Mouse (Mus musculus): ENCODE measurements around the gene Rpusd1. TPM values are rescaled to one million over a fixed set of nuclear protein-coding genes. Genes with fewer than 3 reads are reported as not detected.

Gene Rpusd1
- total and polyA plus RNA-seq, 3 experiments: 5.6 to 13.8 (median 5.8) TPM

DNA sequence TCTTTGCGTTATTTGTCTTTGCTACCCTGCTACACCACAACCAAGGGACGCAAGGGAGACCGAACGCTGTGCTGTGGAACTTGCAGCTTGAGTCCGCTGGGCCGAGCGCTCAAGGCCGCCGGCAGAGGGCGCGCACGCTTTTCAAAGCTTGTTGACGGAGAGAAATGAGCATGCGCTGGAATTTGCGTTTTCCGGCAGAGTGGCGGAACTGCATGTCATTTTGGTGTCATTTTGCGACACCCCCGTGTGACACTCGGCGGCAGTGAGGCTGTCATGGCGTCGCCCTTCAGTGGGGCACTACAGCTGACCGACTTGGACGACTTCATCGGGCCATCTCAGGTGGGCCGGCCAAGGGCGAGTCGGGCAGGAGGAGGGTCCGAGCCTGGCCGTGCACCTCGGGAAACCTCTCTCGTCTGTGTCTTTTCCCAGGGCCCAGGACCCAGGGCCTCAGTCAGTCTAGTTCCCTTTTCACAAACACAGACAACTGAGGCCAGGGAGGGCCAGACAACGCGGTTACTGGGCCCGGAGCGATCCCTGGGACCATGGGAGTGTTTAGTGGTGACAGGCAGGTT lies 46.2 kb downstream of the Rpusd1 start, which contains the start of gene Narfl:
Narfl (plus strand) TSS at position 228 of the 572 bp plus-strand sequence.
- Histone ChIP-seq H3K4me3 (replicated peaks in 1 of 3; ENCODE audit: low read depth in 2 of 3, low read length in 2 of 3, poor library complexity in 1 of 3) (peak within 1 kb of the TSS; percentile 66 to 88 (median 83)), H3K79me2 (replicated peaks; ENCODE audit: control insufficient read depth, extremely low read depth, insufficient read depth, poor library complexity, severe bottlenecking) (0 out of 2 replicates have a peak, but pooled peaks cover 3% of the 10 kb centered on the region), H3K27ac (ENCODE audit: insufficient read depth, low read depth) (no peak within 1 kb of the TSS), H3K4me1 (ENCODE audit: control insufficient read depth in 1 of 2, insufficient read depth in 2 of 2) (peaks cover 13 to 18% of the 10 kb centered on the region in 2 experiments), H3K36me3 (replicated peaks in 1 of 2; ENCODE audit: control insufficient read depth in 1 of 2, insufficient read depth in 1 of 2, low read length in 1 of 2) (peaks cover 17 to 31% of the 10 kb centered on the region in 2 experiments), H3K9me3 (replicated peaks; ENCODE audit: low read length) (no peaks in the 10 kb centered on the region), H3K27me3 (replicated peaks) (peaks cover 36% of the 10 kb centered on the region), H3K4me2 (ENCODE audit: insufficient read depth, low read depth, poor library complexity, severe bottlenecking) (peak within 1 kb of the TSS; percentile 80), H3K9ac (ENCODE audit: insufficient read depth, low read depth) (peak within 1 kb of the TSS; percentile 81)
- in situ Hi-C loops (cut with MboI; ENCODE audit: low pct_ligation_motif_present, low pct_unique_long_range_greater_than_20kb, low sequenced_read_pairs): no loop called here
- dilution Hi-C loops (cut with MboI; ENCODE audit: extremely low pct_ligation_motif_present, extremely low pct_unique_long_range_greater_than_20kb, low sequenced_read_pairs): no loop called here
- DNase-seq (ENCODE audit: extremely low read depth): peak; percentile 97
- TF ChIP-seq POLR2AphosphoS2 (IDR thresholded peaks at IDR 0.05; ENCODE audit: low read depth, low read length): peak; percentile 72; the same call in 1 of the 2 replicates
- peak; percentile 79 for TF ChIP-seq IRF4 (IDR thresholded peaks at IDR 0.05; ENCODE audit: low read depth, low read length)
- peak; percentile 78 for TF ChIP-seq POLR2A (IDR thresholded peaks at IDR 0.05; ENCODE audit: low read depth, low read length)
- peak; percentile 79; the same call in 1 of the 2 replicates for TF ChIP-seq ZMIZ1 (IDR thresholded peaks at IDR 0.05; ENCODE audit: low read depth, low read length)
- no peak for TF ChIP-seq ETS1 (conservative IDR thresholded peaks at IDR 0.05; ENCODE audit: low read depth, low read length)
- TF ChIP-seq TCF12 (IDR thresholded peaks at IDR 0.05; ENCODE audit: low read depth, low read length): peak; percentile 97
- peak; percentile 98 for TF ChIP-seq SMC3 (IDR thresholded peaks at IDR 0.05; ENCODE audit: low read depth, low read length)
- no peak for TF ChIP-seq RCOR1 (conservative IDR thresholded peaks at IDR 0.05; ENCODE audit: low read depth, low read length)
- TF ChIP-seq MYC (IDR thresholded peaks at IDR 0.05; ENCODE audit: low read depth, low read length): peak; percentile 87
- peak; percentile 77 for TF ChIP-seq NELFE (IDR thresholded peaks at IDR 0.05; ENCODE audit: low read depth, low read length)
- peak; percentile 100 for TF ChIP-seq KAT2A (IDR thresholded peaks at IDR 0.05; ENCODE audit: insufficient replicate concordance, low read length)
- peak; percentile 99 for TF ChIP-seq SIN3A (IDR thresholded peaks at IDR 0.05; ENCODE audit: low read length)
- TF ChIP-seq ZKSCAN1 (IDR thresholded peaks at IDR 0.05; ENCODE audit: borderline replicate concordance, low read depth, low read length): no peak
- peak; percentile 44 to 97; a peak in 3 of 4 replicates for TF ChIP-seq CTCF (conservative IDR thresholded peaks at IDR 0.05 in 1 of 2, IDR thresholded peaks at IDR 0.05 in 1 of 2; ENCODE audit: low read depth in 2 of 2, low read length in 2 of 2)
- peak; percentile 96 for TF ChIP-seq MAZ (IDR thresholded peaks at IDR 0.05; ENCODE audit: low read depth, low read length)
- TF ChIP-seq MAFK (IDR thresholded peaks at IDR 0.05; ENCODE audit: insufficient replicate concordance, low read length): peak; percentile 12; the same call in 1 of the 2 replicates
- TF ChIP-seq USF2 (conservative IDR thresholded peaks at IDR 0.05; ENCODE audit: low read depth, low read length): no peak
- TF ChIP-seq USF1 (IDR thresholded peaks at IDR 0.05; ENCODE audit: low read depth, low read length): peak; percentile 21; the same call in 1 of the 2 replicates
- no peak; the same call in 1 of the 2 replicates for TF ChIP-seq ZC3H11A (IDR thresholded peaks at IDR 0.05; ENCODE audit: low read depth, low read length)
- TF ChIP-seq RAD21 (IDR thresholded peaks at IDR 0.05; ENCODE audit: low read depth, low read length): peak; percentile 76
- no peak for TF ChIP-seq EP300 (IDR thresholded peaks at IDR 0.05; ENCODE audit: low read length)
- peak; percentile 97 for TF ChIP-seq TBP (conservative IDR thresholded peaks at IDR 0.05; ENCODE audit: low read depth, low read length)
- no peak for TF ChIP-seq JUN (IDR thresholded peaks at IDR 0.05; ENCODE audit: insufficient read depth, low read depth, low read length)
- TF ChIP-seq E2F4 (IDR thresholded peaks at IDR 0.05; ENCODE audit: insufficient replicate concordance, low read depth, low read length): 0 out of 2 replicates have a peak, but pooled peaks have one; percentile 46
- peak; percentile 54; the same call in 1 of the 2 replicates for TF ChIP-seq CHD2 (IDR thresholded peaks at IDR 0.05; ENCODE audit: low read length)
- TF ChIP-seq PAX5 (IDR thresholded peaks at IDR 0.05; ENCODE audit: low read length): no peak
- TF ChIP-seq CHD1 (IDR thresholded peaks at IDR 0.05; ENCODE audit: low read depth, low read length): no peak
- TF ChIP-seq GABPA (IDR thresholded peaks at IDR 0.05; ENCODE audit: insufficient replicate concordance, low read depth, low read length): peak; percentile 94; the same call in 1 of the 2 replicates
- peak; percentile 99 for TF ChIP-seq HCFC1 (IDR thresholded peaks at IDR 0.05; ENCODE audit: low read depth, low read length)
- TF ChIP-seq JUND (conservative IDR thresholded peaks at IDR 0.05; ENCODE audit: low read depth, low read length): peak; percentile 60; the same call in 1 of the 2 replicates
- no peak for TF ChIP-seq ZNF384 (IDR thresholded peaks at IDR 0.05; ENCODE audit: low read depth, low read length)
- TF ChIP-seq BHLHE40 (IDR thresholded peaks at IDR 0.05; ENCODE audit: low read depth, low read length): peak; percentile 43
- peak; percentile 86 for TF ChIP-seq MEF2A (IDR thresholded peaks at IDR 0.05; ENCODE audit: borderline replicate concordance, low read depth, low read length)
- peak; percentile 96 for TF ChIP-seq NRF1 (IDR thresholded peaks at IDR 0.05; ENCODE audit: low read depth, low read length)
- peak; percentile 97 for TF ChIP-seq MXI1 (IDR thresholded peaks at IDR 0.05; ENCODE audit: low read depth, low read length)
- peak; percentile 84 for TF ChIP-seq MAX (IDR thresholded peaks at IDR 0.05; ENCODE audit: low read length)
- TF ChIP-seq ELF1 (IDR thresholded peaks at IDR 0.05; ENCODE audit: low read depth, low read length): peak; percentile 100
- no peak for TF ChIP-seq UBTF (IDR thresholded peaks at IDR 0.05; ENCODE audit: low read depth, low read length)

Measured in CH12.LX (cell line).